Mouse (Mus musculus): Measurements from ENCODE around the gene Zfp229. TPM values are rescaled to one million over a fixed set of nuclear protein-coding genes. Genes with fewer than 3 reads are reported as not detected.
"Not testable (repeated sequence)": the region's sequence is repeated elsewhere in the genome, so short reads cannot be mapped to it uniquely, and the experiment has no call there.

Zfp229 gene
- polyA plus RNA-seq, 1 experiment from 2014 or later: 6.6 TPM

GRCm38 (mm10) chr17:21733529-21734031 is 3.0 kb downstream of the Zfp229 start:
- H3K27ac ChIP-seq (ENCODE audit: low read length): peak overlapping the region; percentile 93
- WGBS: under 1% methylated on average over 27 of the region's 27 CpGs
- peak overlapping the region; percentile 84 for H3K4me3 ChIP-seq (ENCODE audit: low read length)
- peak overlapping the region; percentile 90 for H3K9ac ChIP-seq (ENCODE audit: low read length)
- H3K4me2 ChIP-seq (ENCODE audit: low read depth, low read length): peak overlapping the region; percentile 62
- H3K27me3 ChIP-seq (ENCODE audit: control insufficient read depth, insufficient read depth, low read depth, low read length): no peaks in the 10 kb centered on the region
- peaks cover 4% of the 10 kb centered on the region; the same call in 1 of the 2 replicates for H3K36me3 ChIP-seq (ENCODE audit: control insufficient read depth, insufficient read depth, low read length)
- H3K4me1 ChIP-seq (replicated peaks; ENCODE audit: control insufficient read depth, insufficient read depth, low read length): peaks cover 8% of the 10 kb centered on the region; the same call in 1 of the 2 replicates
- peak; percentile 98 for ATAC-seq (ENCODE audit: low read depth)
- no peaks in the 10 kb centered on the region for H3K9me3 ChIP-seq (ENCODE audit: control insufficient read depth, low read length)

- WGBS: 38% methylated on average over 2 of the region's 2 CpGs
- 0 out of 2 replicates have a peak, but pooled peaks have one; percentile 26 for ATAC-seq (ENCODE audit: low read depth)
- Histone ChIP-seq H3K4me3 (ENCODE audit: low read length) (no peak overlapping the region), H3K9me3 (ENCODE audit: control insufficient read depth, low read length) (no peaks in the 10 kb centered on the region), H3K9ac (ENCODE audit: low read length) (no peak overlapping the region), H3K36me3 (ENCODE audit: control insufficient read depth, insufficient read depth, low read length) (no peaks in the 10 kb centered on the region), H3K4me2 (ENCODE audit: low read depth, low read length) (no peak overlapping the region), H3K27me3 (ENCODE audit: control insufficient read depth, insufficient read depth, low read depth, low read length) (no peaks in the 10 kb centered on the region), H3K27ac (ENCODE audit: low read length) (no peak overlapping the region), H3K4me1 (replicated peaks; ENCODE audit: control insufficient read depth, insufficient read depth, low read length) (peaks cover 6% of the 10 kb centered on the region; the same call in 1 of the 2 replicates)
Measured at GRCm38 (mm10) chr17:21752791-21753190, 22.2 kb downstream of the Zfp229 start.

GRCm38 (mm10) chr17:21753342-21754208 is 23.0 kb downstream of the Zfp229 start:
- H3K36me3 ChIP-seq (ENCODE audit: control insufficient read depth, insufficient read depth, low read length): no peaks in the 10 kb centered on the region
- H3K4me1 ChIP-seq (replicated peaks; ENCODE audit: control insufficient read depth, insufficient read depth, low read length): peaks cover 6% of the 10 kb centered on the region; the same call in 1 of the 2 replicates
- ATAC-seq (ENCODE audit: low read depth): peak; percentile 17; the same call in 1 of the 2 replicates
- 8% methylated on average over 20 of the region's 20 CpGs for WGBS
- H3K9ac ChIP-seq (ENCODE audit: low read length): peak overlapping the region; percentile 68
- no peaks in the 10 kb centered on the region for H3K9me3 ChIP-seq (ENCODE audit: control insufficient read depth, low read length)
- H3K27me3 ChIP-seq (ENCODE audit: control insufficient read depth, insufficient read depth, low read depth, low read length): no peaks in the 10 kb centered on the region
- no peak overlapping the region for H3K27ac ChIP-seq (ENCODE audit: low read length)
- H3K4me2 ChIP-seq (ENCODE audit: low read depth, low read length): peak overlapping the region; percentile 64
- H3K4me3 ChIP-seq (ENCODE audit: low read length): peak overlapping the region; percentile 47

- Histone ChIP-seq H3K27ac (ENCODE audit: low read length) (no peak overlapping the region), H3K4me1 (replicated peaks; ENCODE audit: control insufficient read depth, insufficient read depth, low read length) (no peaks in the 10 kb centered on the region), H3K4me2 (ENCODE audit: low read depth, low read length) (no peak overlapping the region), H3K27me3 (ENCODE audit: control insufficient read depth, insufficient read depth, low read depth, low read length) (no peaks in the 10 kb centered on the region), H3K9me3 (ENCODE audit: control insufficient read depth, low read length) (no peaks in the 10 kb centered on the region), H3K36me3 (ENCODE audit: control insufficient read depth, insufficient read depth, low read length) (no peaks in the 10 kb centered on the region), H3K4me3 (ENCODE audit: low read length) (no peak overlapping the region), H3K9ac (ENCODE audit: low read length) (no peak overlapping the region)
- 82% methylated on average over 2 of the region's 2 CpGs for WGBS
- no peak for ATAC-seq (ENCODE audit: low read depth)
Measured at GRCm38 (mm10) chr17:21770336-21770735, 39.7 kb downstream of the Zfp229 start.

GRCm38 (mm10) chr17:21792256-21792655 is 61.7 kb downstream of the Zfp229 start:
- WGBS: 75% methylated on average over 4 of the region's 4 CpGs
- Histone ChIP-seq H3K27ac (ENCODE audit: low read length) (no peak overlapping the region), H3K9me3 (ENCODE audit: control insufficient read depth, low read length) (no peaks in the 10 kb centered on the region), H3K36me3 (ENCODE audit: control insufficient read depth, insufficient read depth, low read length) (no peaks in the 10 kb centered on the region), H3K9ac (ENCODE audit: low read length) (no peak overlapping the region), H3K27me3 (ENCODE audit: control insufficient read depth, insufficient read depth, low read depth, low read length) (no peaks in the 10 kb centered on the region), H3K4me1 (replicated peaks; ENCODE audit: control insufficient read depth, insufficient read depth, low read length) (no peaks in the 10 kb centered on the region), H3K4me2 (ENCODE audit: low read depth, low read length) (no peak overlapping the region), H3K4me3 (ENCODE audit: low read length) (no peak overlapping the region)
- ATAC-seq (ENCODE audit: low read depth): no peak

- H3K9me3 ChIP-seq (ENCODE audit: control insufficient read depth, low read length); H3K9ac ChIP-seq (ENCODE audit: low read length); H3K36me3 ChIP-seq (ENCODE audit: control insufficient read depth, insufficient read depth, low read length); ATAC-seq (ENCODE audit: low read depth); H3K4me3 ChIP-seq (ENCODE audit: low read length); H3K27ac ChIP-seq (ENCODE audit: low read length); H3K4me1 ChIP-seq (replicated peaks; ENCODE audit: control insufficient read depth, insufficient read depth, low read length); H3K4me2 ChIP-seq (ENCODE audit: low read depth, low read length); H3K27me3 ChIP-seq (ENCODE audit: control insufficient read depth, insufficient read depth, low read depth, low read length): not testable (repeated sequence)
- WGBS: 43% methylated on average over 19 of the region's 19 CpGs
Measured at GRCm38 (mm10) chr17:21801373-21801772, 70.8 kb downstream of the Zfp229 start.

Other genes with a start within 250 kb of the Zfp229 start
- 12.0 and 12.5 TPM in 2 replicates for gene Zfp53, start 241.8 kb upstream of the Zfp229 start, polyA plus RNA-seq (2015; fragmentation: Nextera tagmentation; extraction: Ambion mirVana)
- gene Zfp52, start 195.3 kb upstream of the Zfp229 start, polyA plus RNA-seq (2015; fragmentation: Nextera tagmentation; extraction: Ambion mirVana): 4.7 and 5.5 TPM in 2 replicates
- gene Zfp948, start 163.8 kb upstream of the Zfp229 start, polyA plus RNA-seq (2015; fragmentation: Nextera tagmentation; extraction: Ambion mirVana): 19.9 and 23.7 TPM in 2 replicates
- gene Zfp983, start 80.2 kb upstream of the Zfp229 start, polyA plus RNA-seq (2015; fragmentation: Nextera tagmentation; extraction: Ambion mirVana): 3.3 and 3.8 TPM in 2 replicates
- 4.1 and 5.3 TPM in 2 replicates for gene Gm10226, start 38.9 kb upstream of the Zfp229 start, polyA plus RNA-seq (2015; fragmentation: Nextera tagmentation; extraction: Ambion mirVana)
- 12.3 and 12.8 TPM in 2 replicates for gene Zfp760, start 23.1 kb upstream of the Zfp229 start, polyA plus RNA-seq (2015; fragmentation: Nextera tagmentation; extraction: Ambion mirVana)
- 7.3 and 9.0 TPM in 2 replicates for gene Zfp820, start 115.0 kb downstream of the Zfp229 start, polyA plus RNA-seq (2015; fragmentation: Nextera tagmentation; extraction: Ambion mirVana)
- gene Zfp995, start 179.1 kb downstream of the Zfp229 start, polyA plus RNA-seq (2015; fragmentation: Nextera tagmentation; extraction: Ambion mirVana): 7.0 and 7.3 TPM in 2 replicates
- 19.3 and 22.0 TPM in 2 replicates for gene Zfp942, start 231.7 kb downstream of the Zfp229 start, polyA plus RNA-seq (2015; fragmentation: Nextera tagmentation; extraction: Ambion mirVana)
- 15.3 and 17.2 TPM in 2 replicates for gene Zfp943, start 231.8 kb downstream of the Zfp229 start, polyA plus RNA-seq (2015; fragmentation: Nextera tagmentation; extraction: Ambion mirVana)

Measured in lung, embryonic 16.5 days (tissue).